Mouse (Mus musculus): ENCODE results near the gene Nxph4.

Gene Nxph4

DNA sequence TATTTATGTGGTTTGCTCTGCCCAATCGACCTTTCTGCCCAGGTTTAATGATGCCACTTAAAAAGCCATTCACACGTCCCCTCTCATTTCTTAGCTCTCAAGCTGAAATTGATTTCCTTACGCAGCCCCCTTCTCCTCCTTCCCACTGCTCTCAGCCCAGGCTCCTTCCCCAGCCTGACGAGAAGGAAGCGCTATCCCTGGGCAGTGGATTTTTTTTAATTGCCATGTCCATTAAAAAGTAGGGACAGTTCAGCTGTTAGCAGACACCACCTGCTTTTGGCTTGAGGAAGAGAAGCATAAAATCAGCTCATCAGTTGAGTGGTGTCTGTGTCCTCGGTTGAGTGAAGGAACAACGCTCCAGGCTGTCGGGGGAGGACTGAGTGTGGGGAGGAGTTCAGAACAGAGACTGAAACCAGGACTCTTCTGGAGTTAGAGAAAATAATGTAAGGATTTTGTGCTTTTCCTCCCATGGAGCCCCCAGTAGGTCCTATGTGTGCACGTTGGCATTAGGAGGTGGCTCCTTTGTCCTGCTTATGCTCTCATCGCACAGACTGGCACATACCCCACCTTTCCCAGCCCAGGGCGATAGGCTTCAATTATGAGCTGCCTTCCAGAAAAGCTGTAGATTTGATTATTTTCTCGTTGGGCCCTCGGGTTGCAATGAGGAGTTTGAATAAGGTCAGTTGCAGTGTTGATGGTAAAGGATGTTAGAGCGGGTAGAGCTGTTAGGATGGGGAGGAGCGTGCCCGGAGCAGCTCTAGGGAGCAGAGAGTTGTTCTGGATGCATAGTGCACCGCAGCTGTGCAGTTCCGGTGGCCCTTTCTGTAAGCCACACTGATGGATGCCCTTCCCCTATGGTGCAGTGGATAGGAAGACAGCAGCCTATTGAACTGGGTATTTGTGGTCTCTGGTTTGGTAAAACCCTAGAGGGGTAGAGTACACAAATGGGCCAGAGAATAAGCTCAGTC is 43.9 kb downstream of the Nxph4 start:
- DNase-seq (ENCODE audit: low read depth, low spot score), result no peak

DNA sequence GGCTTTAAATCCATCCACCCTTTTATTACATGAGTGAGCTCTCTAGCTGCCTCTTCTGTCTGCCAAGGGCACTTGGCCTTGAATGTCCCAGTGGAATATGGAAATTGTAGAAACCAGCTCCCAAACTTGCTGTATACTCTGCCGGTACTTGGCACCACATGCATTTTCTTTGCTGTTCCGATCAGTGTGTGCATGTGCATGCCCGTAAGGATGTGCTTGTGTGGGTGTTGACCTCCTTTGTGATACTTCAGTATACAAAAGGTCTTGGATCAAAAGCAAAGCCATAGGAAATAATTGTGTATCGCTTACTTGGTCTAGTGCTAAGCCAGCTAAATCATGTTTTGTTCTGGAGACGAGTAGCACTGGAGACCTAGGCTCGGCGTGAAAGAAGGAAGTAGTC is 45.5 kb downstream of the Nxph4 start:
- DNase-seq (ENCODE audit: low read depth, low spot score), result no peak

- DNase-seq (ENCODE audit: low read depth, low spot score), result no peak
These were observed 49.1 kb downstream of the Nxph4 start for GRCm38 (mm10) chr10:127485235-127485634.

- peak; percentile 48 for DNase-seq (ENCODE audit: low read depth, low spot score)
These were observed 53.2 kb downstream of the Nxph4 start for GRCm38 (mm10) chr10:127480833-127481813.

- no peak for DNase-seq (ENCODE audit: low read depth, low spot score)
These were observed 55.2 kb downstream of the Nxph4 start for GRCm38 (mm10) chr10:127479131-127479530.

DNA sequence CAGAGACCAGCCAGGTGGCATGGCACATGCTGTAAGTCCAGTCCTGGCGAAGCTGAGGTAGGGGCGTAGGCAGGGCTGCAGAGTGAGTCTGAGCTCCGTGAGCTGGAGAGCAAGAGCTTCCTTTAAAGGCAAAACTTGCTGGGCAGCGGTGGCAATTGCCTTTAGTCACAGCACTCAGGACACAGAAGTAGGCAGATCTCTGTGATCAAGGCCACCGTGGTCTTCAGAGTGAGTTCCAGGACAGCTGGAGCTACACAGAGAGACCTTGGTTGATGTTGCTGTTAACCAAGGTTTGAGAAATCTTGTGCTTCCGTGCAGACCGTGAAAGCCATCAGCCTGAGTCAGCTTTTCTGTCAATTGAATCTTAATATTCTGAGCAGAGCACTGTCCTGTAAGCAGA is 57.1 kb downstream of the Nxph4 start:
- DNase-seq (ENCODE audit: low read depth, low spot score), result no peak

DNA sequence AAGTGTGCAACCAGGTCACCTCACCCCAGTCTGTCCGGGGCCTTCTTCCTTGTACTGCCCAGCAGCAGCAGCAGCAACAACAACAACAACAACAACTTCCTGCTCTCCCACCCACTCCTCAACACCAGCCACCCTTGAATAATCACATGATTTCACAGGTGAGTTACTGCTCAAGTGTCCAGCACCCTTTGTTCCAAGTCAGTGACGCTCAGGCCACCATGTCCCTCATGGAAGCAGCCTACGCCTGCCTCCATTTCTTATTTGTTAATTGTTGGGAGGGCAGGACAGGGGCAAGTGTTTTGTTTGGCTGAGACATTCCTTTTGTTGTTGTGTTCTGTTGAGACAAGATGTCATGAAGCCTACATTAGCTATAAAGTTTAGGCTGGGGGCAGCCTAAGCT is 57.8 kb downstream of the Nxph4 start:
- DNase-seq (ENCODE audit: low read depth, low spot score), result no peak
